Mouse (Mus musculus): ENCODE results near the gene Tnk1. TPM values are rescaled to one million over a fixed set of nuclear protein-coding genes. Genes with fewer than 3 reads are reported as not detected.
"Not testable (repeated sequence)": the region's sequence is repeated elsewhere in the genome, so short reads cannot be mapped to it uniquely, and the experiment has no call there.

Gene Tnk1
- polyA plus RNA-seq, 1 experiment from 2014 or later = 10.8 TPM

GRCm38 (mm10) chr11:69871822-69872221 is 13.3 kb upstream of the Tnk1 start:
- no peak overlapping the region for H3K9ac ChIP-seq (ENCODE audit: low read length)
- no peaks in the 10 kb centered on the region for H3K27me3 ChIP-seq (ENCODE audit: control insufficient read depth, insufficient read depth, low read depth, low read length)
- no peaks in the 10 kb centered on the region for H3K9me3 ChIP-seq (ENCODE audit: control insufficient read depth, low read length)
- no peak overlapping the region for H3K4me2 ChIP-seq (ENCODE audit: low read depth, low read length)
- WGBS = 80% methylated on average over 7 of the region's 7 CpGs
- H3K27ac ChIP-seq (ENCODE audit: low read length) = no peak overlapping the region
- no peak overlapping the region for H3K4me3 ChIP-seq (ENCODE audit: low read length)
- H3K36me3 ChIP-seq (ENCODE audit: control insufficient read depth, insufficient read depth, low read length) = no peaks in the 10 kb centered on the region
- peaks cover 13% of the 10 kb centered on the region for H3K4me1 ChIP-seq (replicated peaks; ENCODE audit: control insufficient read depth, insufficient read depth, low read length)
- ATAC-seq (ENCODE audit: low read depth) = no peak

DNA sequence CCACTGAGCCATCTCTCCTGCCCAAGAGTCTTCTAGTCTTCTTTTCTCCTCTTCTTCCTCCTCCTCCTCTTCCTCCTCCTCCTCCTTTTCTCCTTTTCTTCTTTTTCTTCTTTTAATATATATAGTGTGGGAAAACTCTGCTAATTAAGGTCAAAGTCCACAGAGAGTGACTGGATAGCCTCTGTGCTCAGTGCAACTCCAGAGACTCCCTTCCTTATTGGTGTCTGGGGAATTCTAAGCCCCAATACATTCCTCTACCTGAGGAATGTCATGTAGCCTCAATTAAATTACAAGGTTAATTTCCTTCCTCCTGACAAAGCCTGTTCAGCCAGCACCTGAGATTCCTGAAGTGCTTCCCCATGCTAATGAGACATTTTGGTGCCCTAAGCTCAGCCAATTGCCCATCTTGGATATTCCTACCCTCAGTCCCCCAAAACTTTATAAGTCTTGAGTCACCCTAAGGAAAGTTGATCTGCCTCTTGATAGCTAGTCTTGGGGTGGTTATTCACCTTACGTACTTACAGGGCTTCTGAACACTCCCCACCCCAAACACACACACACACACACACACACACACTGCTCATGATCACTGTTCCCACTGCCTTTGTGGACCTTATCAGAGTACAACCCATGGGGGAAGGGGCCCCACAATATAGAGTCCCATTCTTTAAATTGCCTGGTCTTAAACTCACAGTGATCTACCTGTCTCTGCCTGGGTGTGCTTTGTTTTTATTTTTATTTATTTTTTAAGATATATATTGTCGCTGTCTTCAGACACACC is 11.9 kb upstream of the Tnk1 start:
- WGBS = 92% methylated on average over 2 of the region's 2 CpGs

GRCm38 (mm10) chr11:69867335-69867734 is 8.8 kb upstream of the Tnk1 start:
- H3K4me2 ChIP-seq (ENCODE audit: low read depth, low read length) = no peak overlapping the region
- no peak overlapping the region for H3K9ac ChIP-seq (ENCODE audit: low read length)
- WGBS = 51% methylated on average over 9 of the region's 9 CpGs
- no peak for ATAC-seq (ENCODE audit: low read depth)
- H3K27me3 ChIP-seq (ENCODE audit: control insufficient read depth, insufficient read depth, low read depth, low read length) = no peaks in the 10 kb centered on the region; the same call in 1 of the 2 replicates
- H3K9me3 ChIP-seq (ENCODE audit: control insufficient read depth, low read length) = no peaks in the 10 kb centered on the region
- no peaks in the 10 kb centered on the region for H3K4me1 ChIP-seq (replicated peaks; ENCODE audit: control insufficient read depth, insufficient read depth, low read length)
- no peak overlapping the region for H3K27ac ChIP-seq (ENCODE audit: low read length)
- no peak overlapping the region for H3K4me3 ChIP-seq (ENCODE audit: low read length)
- no peaks in the 10 kb centered on the region for H3K36me3 ChIP-seq (ENCODE audit: control insufficient read depth, insufficient read depth, low read length)

More for the DNA sequence above, 11.9 kb upstream of the Tnk1 start:
- H3K27ac ChIP-seq (ENCODE audit: low read length) = no peak overlapping the region
- H3K4me3 ChIP-seq (ENCODE audit: low read length) = no peak overlapping the region
- H3K9ac ChIP-seq (ENCODE audit: low read length) = no peak overlapping the region
- H3K27me3 ChIP-seq (ENCODE audit: control insufficient read depth, insufficient read depth, low read depth, low read length) = no peaks in the 10 kb centered on the region; the same call in 1 of the 2 replicates
- H3K9me3 ChIP-seq (ENCODE audit: control insufficient read depth, low read length) = no peaks in the 10 kb centered on the region
- peaks cover under 1% of the 10 kb centered on the region for H3K4me1 ChIP-seq (replicated peaks; ENCODE audit: control insufficient read depth, insufficient read depth, low read length)
- H3K36me3 ChIP-seq (ENCODE audit: control insufficient read depth, insufficient read depth, low read length) = no peaks in the 10 kb centered on the region
- no peak for ATAC-seq (ENCODE audit: low read depth)
- no peak overlapping the region for H3K4me2 ChIP-seq (ENCODE audit: low read depth, low read length)

DNA sequence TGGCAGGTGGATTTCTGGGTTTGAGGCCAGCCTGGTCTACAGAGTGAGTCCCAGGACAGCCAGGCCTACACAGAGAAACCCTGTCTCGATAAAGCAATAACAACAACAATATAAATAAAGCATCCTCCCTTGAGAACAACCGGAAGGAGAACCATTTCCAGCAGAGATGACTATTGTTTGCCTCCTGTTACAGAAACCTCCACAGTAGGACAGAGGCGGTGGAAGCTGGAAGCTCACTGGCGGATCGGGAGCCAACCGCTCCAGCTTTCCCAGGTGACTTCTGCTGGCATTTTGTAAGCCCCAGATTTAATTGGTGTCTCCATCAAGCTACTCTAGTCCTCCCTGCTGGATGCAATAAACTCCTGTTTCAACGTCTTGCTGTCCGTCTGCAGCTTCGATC is 7.0 kb upstream of the Tnk1 start:
- H3K4me1 ChIP-seq (replicated peaks; ENCODE audit: control insufficient read depth, insufficient read depth, low read length) = no peaks in the 10 kb centered on the region
- no peaks in the 10 kb centered on the region for H3K36me3 ChIP-seq (ENCODE audit: control insufficient read depth, insufficient read depth, low read length)
- no peaks in the 10 kb centered on the region for H3K9me3 ChIP-seq (ENCODE audit: control insufficient read depth, low read length)
- H3K27ac ChIP-seq (ENCODE audit: low read length) = no peak overlapping the region
- no peak overlapping the region for H3K9ac ChIP-seq (ENCODE audit: low read length)
- H3K27me3 ChIP-seq (ENCODE audit: control insufficient read depth, insufficient read depth, low read depth, low read length) = no peaks in the 10 kb centered on the region; the same call in 1 of the 2 replicates
- H3K4me2 ChIP-seq (ENCODE audit: low read depth, low read length) = no peak overlapping the region
- no peak for ATAC-seq (ENCODE audit: low read depth)
- WGBS = 80% methylated on average over 9 of the region's 9 CpGs
- H3K4me3 ChIP-seq (ENCODE audit: low read length) = no peak overlapping the region

DNA sequence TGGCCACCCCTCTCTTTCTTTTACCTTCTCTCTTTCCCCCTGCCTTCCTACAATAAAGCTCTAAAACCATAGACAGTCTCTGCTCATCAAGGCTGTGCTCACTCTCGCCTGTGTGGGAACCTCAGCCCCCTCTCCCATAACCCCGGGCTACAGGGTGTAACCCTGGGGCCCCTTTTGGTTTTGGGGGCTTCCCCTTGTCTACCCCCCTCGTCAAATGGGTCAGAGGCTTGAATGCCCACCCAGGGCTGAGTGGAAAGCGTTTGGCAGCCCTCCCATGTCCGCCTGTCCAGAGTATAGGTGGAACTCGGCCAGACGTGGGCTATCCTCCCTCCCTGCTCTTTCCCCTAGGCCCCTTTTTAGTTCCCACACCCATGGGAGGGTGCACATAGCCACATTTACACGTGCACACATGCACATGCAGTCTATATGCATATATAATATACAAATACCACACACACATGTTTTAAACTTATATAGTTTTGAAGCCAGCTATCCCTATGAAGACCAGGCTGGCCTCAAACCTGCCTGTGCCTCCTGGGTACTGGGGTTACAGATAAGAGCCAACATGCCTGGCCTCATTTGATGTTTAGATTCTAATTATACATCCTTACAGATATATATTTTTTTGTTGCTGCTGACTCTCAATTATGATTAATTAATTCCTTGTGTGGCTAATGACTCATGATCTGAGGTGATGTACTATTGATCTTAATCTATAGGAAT is 5.8 kb upstream of the Tnk1 start:
- Histone ChIP-seq H3K36me3 (ENCODE audit: control insufficient read depth, insufficient read depth, low read length) (no peaks in the 10 kb centered on the region), H3K9ac (ENCODE audit: low read length) (no peak overlapping the region), H3K27ac (ENCODE audit: low read length) (no peak overlapping the region), H3K27me3 (ENCODE audit: control insufficient read depth, insufficient read depth, low read depth, low read length) (no peaks in the 10 kb centered on the region; the same call in 1 of the 2 replicates), H3K4me3 (ENCODE audit: low read length) (no peak overlapping the region), H3K4me1 (replicated peaks; ENCODE audit: control insufficient read depth, insufficient read depth, low read length) (no peaks in the 10 kb centered on the region), H3K4me2 (ENCODE audit: low read depth, low read length) (no peak overlapping the region), H3K9me3 (ENCODE audit: control insufficient read depth, low read length) (no peaks in the 10 kb centered on the region)
- 38% methylated on average over 8 of the region's 8 CpGs for WGBS
- no peak for ATAC-seq (ENCODE audit: low read depth)

DNA sequence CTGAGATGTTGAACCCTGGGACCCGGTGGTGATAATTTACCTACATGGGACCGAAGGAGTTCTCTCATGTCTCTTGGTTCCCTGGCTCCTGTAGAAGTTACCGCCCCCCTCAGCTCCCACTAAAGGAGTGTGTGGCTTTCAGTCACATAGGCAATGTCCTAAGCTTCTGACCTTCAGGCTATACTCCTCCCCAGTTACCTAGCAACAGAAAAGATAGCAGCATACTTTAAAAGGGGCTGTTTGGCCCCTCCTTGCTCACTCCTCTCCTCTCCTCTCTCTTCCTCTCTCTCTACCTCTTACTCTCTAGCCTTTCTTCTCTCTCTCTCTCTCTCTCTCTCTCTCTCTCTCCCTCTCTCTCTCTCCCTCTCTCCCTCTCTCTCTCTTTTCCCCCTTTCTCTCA is 5.2 kb upstream of the Tnk1 start:
- H3K4me3 ChIP-seq (ENCODE audit: low read length); H3K4me1 ChIP-seq (replicated peaks; ENCODE audit: control insufficient read depth, insufficient read depth, low read length); H3K9me3 ChIP-seq (ENCODE audit: control insufficient read depth, low read length); H3K27ac ChIP-seq (ENCODE audit: low read length); H3K9ac ChIP-seq (ENCODE audit: low read length); ATAC-seq (ENCODE audit: low read depth); H3K36me3 ChIP-seq (ENCODE audit: control insufficient read depth, insufficient read depth, low read length); H3K27me3 ChIP-seq (ENCODE audit: control insufficient read depth, insufficient read depth, low read depth, low read length); H3K4me2 ChIP-seq (ENCODE audit: low read depth, low read length): not testable (repeated sequence)
- WGBS = 52% methylated on average over 3 of the region's 3 CpGs

DNA sequence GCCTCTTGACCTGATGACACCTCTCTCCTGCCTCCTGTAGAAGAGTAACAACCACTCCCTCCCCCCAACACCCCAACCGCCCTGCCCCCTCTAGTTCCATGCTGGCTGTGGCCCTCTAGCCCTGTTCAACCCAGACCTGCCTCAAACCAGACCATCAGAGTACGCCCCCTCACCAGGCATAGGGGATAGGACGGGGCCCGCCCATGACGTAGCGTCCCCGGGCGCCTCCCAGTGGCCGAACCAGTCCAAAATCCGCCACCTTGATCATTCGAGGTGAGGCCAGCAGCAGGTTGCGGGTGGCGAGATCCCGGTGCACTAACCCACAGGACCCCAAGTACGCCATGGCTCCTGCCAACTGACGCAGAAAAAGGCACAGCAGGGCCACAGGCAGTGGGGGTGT is 3.2 kb downstream of the Tnk1 start:
- Histone ChIP-seq H3K4me2 (ENCODE audit: low read depth, low read length) (no peak overlapping the region), H3K4me3 (ENCODE audit: low read length) (no peak overlapping the region), H3K9me3 (ENCODE audit: control insufficient read depth, low read length) (no peaks in the 10 kb centered on the region), H3K36me3 (ENCODE audit: control insufficient read depth, insufficient read depth, low read length) (peaks cover 17% of the 10 kb centered on the region), H3K27me3 (ENCODE audit: control insufficient read depth, insufficient read depth, low read depth, low read length) (no peaks in the 10 kb centered on the region; the same call in 1 of the 2 replicates), H3K9ac (ENCODE audit: low read length) (no peak overlapping the region), H3K4me1 (replicated peaks; ENCODE audit: control insufficient read depth, insufficient read depth, low read length) (no peaks in the 10 kb centered on the region), H3K27ac (ENCODE audit: low read length) (no peak overlapping the region)
- ATAC-seq (ENCODE audit: low read depth) = no peak
- WGBS = 34% methylated on average over 16 of the region's 16 CpGs

DNA sequence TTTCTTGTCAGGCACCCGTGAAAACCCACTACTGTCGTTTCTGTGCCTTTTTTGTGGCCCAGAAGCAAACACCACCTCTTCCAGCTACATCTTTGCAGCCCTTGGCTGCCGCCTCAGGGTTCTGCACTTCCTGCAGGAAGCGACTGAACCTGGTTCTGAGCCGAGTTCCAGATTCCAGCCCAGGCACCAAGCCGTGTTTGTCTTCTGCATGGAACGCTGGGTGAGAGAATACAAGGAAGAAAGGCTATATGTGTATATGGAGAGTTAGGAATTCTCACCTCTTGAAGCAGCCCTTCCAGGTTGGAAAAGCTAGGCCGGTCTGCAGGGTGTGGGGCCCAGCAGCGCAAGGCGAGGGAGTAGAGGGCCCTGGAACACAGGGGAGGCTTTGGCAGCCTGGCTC is 3.9 kb downstream of the Tnk1 start:
- Histone ChIP-seq H3K36me3 (ENCODE audit: control insufficient read depth, insufficient read depth, low read length) (peaks cover 22% of the 10 kb centered on the region), H3K27ac (ENCODE audit: low read length) (no peak overlapping the region), H3K9me3 (ENCODE audit: control insufficient read depth, low read length) (no peaks in the 10 kb centered on the region), H3K9ac (ENCODE audit: low read length) (no peak overlapping the region), H3K4me2 (ENCODE audit: low read depth, low read length) (no peak overlapping the region), H3K4me3 (ENCODE audit: low read length) (no peak overlapping the region), H3K4me1 (replicated peaks; ENCODE audit: control insufficient read depth, insufficient read depth, low read length) (no peaks in the 10 kb centered on the region), H3K27me3 (ENCODE audit: control insufficient read depth, insufficient read depth, low read depth, low read length) (no peaks in the 10 kb centered on the region; the same call in 1 of the 2 replicates)
- no peak for ATAC-seq (ENCODE audit: low read depth)
- 72% methylated on average over 10 of the region's 10 CpGs for WGBS

- Histone ChIP-seq H3K4me2 (ENCODE audit: low read depth, low read length) (no peak overlapping the region), H3K27ac (ENCODE audit: low read length) (no peak overlapping the region), H3K9me3 (ENCODE audit: control insufficient read depth, low read length) (no peaks in the 10 kb centered on the region), H3K9ac (ENCODE audit: low read length) (no peak overlapping the region), H3K36me3 (ENCODE audit: control insufficient read depth, insufficient read depth, low read length) (peaks cover 26% of the 10 kb centered on the region), H3K4me1 (replicated peaks; ENCODE audit: control insufficient read depth, insufficient read depth, low read length) (no peaks in the 10 kb centered on the region), H3K27me3 (ENCODE audit: control insufficient read depth, insufficient read depth, low read depth, low read length) (no peaks in the 10 kb centered on the region; the same call in 1 of the 2 replicates), H3K4me3 (ENCODE audit: low read length) (no peak overlapping the region)
- 51% methylated on average over 7 of the region's 7 CpGs for WGBS
- no peak for ATAC-seq (ENCODE audit: low read depth)
Observed at GRCm38 (mm10) chr11:69853994-69854393, 4.5 kb downstream of the Tnk1 start.

Data from lung, embryonic 16.5 days (tissue).